In the genomic region with DNA sequence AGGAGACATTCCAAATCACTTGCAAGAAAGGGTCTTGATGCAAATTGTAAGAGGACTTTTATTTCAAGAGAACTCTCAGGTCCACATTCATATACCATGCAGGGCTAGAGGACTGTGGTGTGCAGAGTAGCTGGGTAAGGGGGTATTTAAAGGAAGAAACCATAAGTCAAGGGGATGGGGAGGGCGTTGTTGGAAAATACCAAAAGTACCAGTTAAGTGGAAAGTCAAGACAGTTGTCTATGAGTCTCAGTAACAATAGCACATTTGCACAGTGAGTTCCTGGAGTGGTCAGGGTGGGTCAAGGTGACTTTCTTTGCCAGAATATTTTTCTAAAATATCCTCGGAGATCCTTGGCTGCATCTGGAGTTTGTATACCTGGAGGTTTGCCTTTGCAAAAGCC, we compare ENCODE assay signal across 9 mouse cellular contexts. TPM values are rescaled to one million over a fixed set of nuclear protein-coding genes. Genes with fewer than 3 reads are reported as not detected.
DNase-seq lines count a peak whose midpoint lies in the region; ATAC-seq and TF ChIP-seq lines count a peak whose summit lies in the region.
"Not testable (repeated sequence)": the region's sequence is repeated elsewhere in the genome, so short reads cannot be mapped to it uniquely, and the experiment has no call there.
"Had no signal": no experiment of that assay in that cellular context is flagged by ENCODE, and none has a peak within 500 bp of the region (broad histone marks: within the 10 kb centered on the region; RNA-seq: fewer than 3 reads in every experiment).

No protein-coding gene starts in this region.

- 85% methylated on average over 2 of the region's 2 CpGs for WGBS in hindbrain, embryonic 14.5 days
- 77% methylated on average over 2 of the region's 2 CpGs for WGBS in kidney, postnatal 0 days
- WGBS in limb, embryonic 14.5 days: 80% methylated on average over 2 of the region's 2 CpGs
- 56% methylated on average over 2 of the region's 2 CpGs for WGBS in liver, embryonic 15.5 days (ENCODE audit: insufficient replicate concordance)

- H3K36me3 ChIP-seq in E14TG2a.4 (ENCODE audit: insufficient read depth, low read length): peaks cover 27% of the 10 kb centered on the region
- not testable (repeated sequence) for H3K36me3 ChIP-seq in hindbrain, embryonic 14.5 days (replicated peaks; ENCODE audit: control insufficient read depth, insufficient read depth); kidney, postnatal 0 days (ENCODE audit: insufficient read depth, low read length); limb, embryonic 14.5 days (ENCODE audit: control insufficient read depth, insufficient read depth, low read length); liver, embryonic 15.5 days (replicated peaks)

- H3K4me1 ChIP-seq in E14TG2a.4 (replicated peaks; ENCODE audit: low read depth, low read length): peaks cover 36% of the 10 kb centered on the region
- H3K4me1 ChIP-seq in bone marrow macrophage, adult 2 months (ENCODE audit: control insufficient read depth, insufficient read depth, low read length); hindbrain, embryonic 14.5 days (replicated peaks; ENCODE audit: control insufficient read depth, insufficient read depth, low read length); kidney, postnatal 0 days (replicated peaks; ENCODE audit: insufficient read depth, low read length); limb, embryonic 14.5 days (ENCODE audit: control insufficient read depth, insufficient read depth, low read length); liver, embryonic 15.5 days (replicated peaks): not testable (repeated sequence)

- TF ChIP-seq CTCF in E14TG2a.4 (conservative IDR thresholded peaks at IDR 0.05; ENCODE audit: low read length); bone marrow macrophage, adult 2 months (IDR thresholded peaks at IDR 0.05; ENCODE audit: low read depth, low read length); gastrocnemius, adult 2 months (IDR thresholded peaks at IDR 0.05); kidney, postnatal 0 days (IDR thresholded peaks at IDR 0.05; ENCODE audit: low read depth): not testable (repeated sequence)

- not testable (repeated sequence) for H3K4me2 ChIP-seq in hindbrain, embryonic 14.5 days (replicated peaks)
- H3K4me2 ChIP-seq in kidney, postnatal 0 days (ENCODE audit: low read length): peak overlapping the region; percentile 52; the same call in 1 of the 2 replicates
- peak overlapping the region; percentile 38; the same call in 1 of the 2 replicates for H3K4me2 ChIP-seq in limb, embryonic 14.5 days (replicated peaks; ENCODE audit: low read depth, low read length, severe bottlenecking)
- peak overlapping the region; percentile 65 for H3K4me2 ChIP-seq in liver, embryonic 15.5 days

- H3K27me3 ChIP-seq in E14TG2a.4 (ENCODE audit: insufficient read depth, low read length); hindbrain, embryonic 14.5 days (ENCODE audit: control insufficient read depth, insufficient read depth, low read length); kidney, postnatal 0 days (ENCODE audit: insufficient read depth, low read length); limb, embryonic 14.5 days (ENCODE audit: control insufficient read depth, insufficient read depth, low read length); liver, embryonic 15.5 days: not testable (repeated sequence)

- peak overlapping the region; percentile 32 for H3K4me3 ChIP-seq in E14TG2a.4 (replicated peaks; ENCODE audit: low read length)
- H3K4me3 ChIP-seq in bone marrow macrophage, adult 2 months (ENCODE audit: insufficient read depth, low read length): 0 out of 2 replicates have a peak overlapping the region, but pooled peaks have one; percentile 3
- H3K4me3 ChIP-seq in gastrocnemius, adult 2 months: peak overlapping the region; percentile 60
- H3K4me3 ChIP-seq in hindbrain, embryonic 14.5 days (replicated peaks; ENCODE audit: low read length); kidney, postnatal 0 days (replicated peaks; ENCODE audit: low read depth, low read length); limb, embryonic 14.5 days (replicated peaks; ENCODE audit: low read length): not testable (repeated sequence)
- H3K4me3 ChIP-seq in liver, embryonic 15.5 days (replicated peaks): peak overlapping the region; percentile 49; the same call in 1 of the 2 replicates

- not testable (repeated sequence) for DNase-seq in gastrocnemius, adult 2 months; kidney, postnatal 0 days (ENCODE audit: low spot score); limb, embryonic 14.5 days (ENCODE audit: low spot score)
- peak; percentile 22 for DNase-seq in hindbrain, embryonic 14.5 days (ENCODE audit: low spot score)

- not testable (repeated sequence) for H3K27ac ChIP-seq in bone marrow macrophage, adult 2 months (ENCODE audit: insufficient read depth, low read depth, low read length); gastrocnemius, adult 2 months; hindbrain, embryonic 14.5 days; kidney, postnatal 0 days; limb, embryonic 14.5 days (replicated peaks; ENCODE audit: low read depth, low read length); liver, embryonic 15.5 days (replicated peaks)

- not testable (repeated sequence) for H3K9ac ChIP-seq in hindbrain, embryonic 14.5 days; kidney, postnatal 0 days (ENCODE audit: low read depth, low read length); limb, embryonic 14.5 days (ENCODE audit: low read depth, low read length, severe bottlenecking); liver, embryonic 15.5 days

- not testable (repeated sequence) for ATAC-seq in hindbrain, embryonic 14.5 days (ENCODE audit: low FRiP score); kidney, postnatal 0 days (replicated peaks; ENCODE audit: low FRiP score, low read depth); limb, embryonic 14.5 days (ENCODE audit: low FRiP score, low read depth); liver, embryonic 15.5 days (ENCODE audit: insufficient read depth)

- intact Hi-C loops in gastrocnemius, adult 2 months (cut with DNase I): not testable (repeated sequence)

- TF ChIP-seq POLR2A in bone marrow macrophage, adult 2 months (IDR thresholded peaks at IDR 0.05; ENCODE audit: borderline replicate concordance, low read depth, low read length); limb, embryonic 14.5 days (IDR thresholded peaks at IDR 0.05; ENCODE audit: borderline replicate concordance, extremely low read depth, insufficient read depth, insufficient read length): not testable (repeated sequence)

- H3K9me3 ChIP-seq in E14TG2a.4 (ENCODE audit: low read length): peaks cover 30% of the 10 kb centered on the region
- H3K9me3 ChIP-seq in hindbrain, embryonic 14.5 days (ENCODE audit: control insufficient read depth, low read length): peaks cover 32% of the 10 kb centered on the region
- H3K9me3 ChIP-seq in kidney, postnatal 0 days (replicated peaks; ENCODE audit: low read length); limb, embryonic 14.5 days (ENCODE audit: control insufficient read depth, low read length); liver, embryonic 15.5 days (replicated peaks): not testable (repeated sequence)

RNA-seq across cellular contexts. Expression of gene Zfp982, which starts 42.2 kb away (rescaled TPM):
- polyA plus RNA-seq in bone marrow macrophage, adult 2 months (2012; ENCODE audit: insufficient read depth, insufficient read length, missing spikeins): 0.73 TPM in 1 of 2 replicates, not detected in the other
- total RNA-seq in gastrocnemius, adult 2 months (2021): 1 to 10 TPM; 2.7 to 5.6 TPM
- 7.2 and 7.7 TPM in 2 replicates for polyA plus RNA-seq in hindbrain, embryonic 14.5 days (2014; fragmentation: Nextera tagmentation; extraction: Ambion mirVana)
- 4.9 and 5.1 TPM in 2 replicates for polyA plus RNA-seq in kidney, postnatal 0 days (2015; fragmentation: Nextera tagmentation; extraction: Ambion mirVana)
- polyA plus RNA-seq in limb, embryonic 14.5 days (2012; rRNA removed): 1.6 and 3.4 TPM in 2 replicates
- 6.4 TPM in 2 replicates for polyA plus RNA-seq in limb, embryonic 14.5 days (2014; fragmentation: Nextera tagmentation; extraction: Ambion mirVana)
- 1.5 and 1.7 TPM in 2 replicates for polyA plus RNA-seq in liver, embryonic 15.5 days (2015; fragmentation: Nextera tagmentation; extraction: Ambion mirVana)
- total RNA-seq: monocyte, adult 5-6 weeks had no signal
- polyA plus RNA-seq: erythroblast, embryonic 14.5 days had no signal
